Mouse (Mus musculus) cerebellum, adult 2 months (tissue): ENCODE measurements around the gene BC049715.

Experiments
- CTCF ChIP-seq: fragments of 200-500 bp; IDR thresholded peaks from 2 replicates; pipeline ENCODE4 v1.5.1; 2011; ENCODE audit warnings: low read depth, mild to moderate bottlenecking, control low read depth, low read length, moderate library complexity, borderline replicate concordance; ENCODE audit not compliant: insufficient read depth
- POLR2A ChIP-seq: fragments of 200-500 bp; IDR thresholded peaks from 2 replicates; pipeline ENCODE4 v1.6.1; 2011; ENCODE audit warnings: low read length, control low read depth, borderline replicate concordance; ENCODE audit not compliant: insufficient read depth

GRCm38 (mm10) chr6:136858420-136858819 is 31.0 kb downstream of the BC049715 start:
- no peak for TF ChIP-seq CTCF
- no peak for TF ChIP-seq POLR2A
